ENCODE assay signal across 9 mouse cellular contexts in genomic region chr17:72781786-72782185, GRCm38 (mm10). TPM values are rescaled to one million over a fixed set of nuclear protein-coding genes. Genes with fewer than 3 reads are reported as not detected.
DNase-seq lines count a peak whose midpoint lies in the region; ATAC-seq and TF ChIP-seq lines count a peak whose summit lies in the region.
"Had no signal": no experiment of that assay in that cellular context is flagged by ENCODE, and none has a peak within 500 bp of the region (broad histone marks: within the 10 kb centered on the region; RNA-seq: fewer than 3 reads in every experiment).

No protein-coding gene starts in this region.

- peak; percentile 85 for ATAC-seq in cerebellum, adult (ENCODE audit: insufficient number of reproducible peaks, low FRiP score, low TSS enrichment)
- peak; percentile 85 for ATAC-seq in forebrain, embryonic 14.5 days
- peak; percentile 76; the same call in 1 of the 2 replicates for ATAC-seq in midbrain, postnatal 0 days (ENCODE audit: low FRiP score)

- 18% methylated on average over 6 of the region's 6 CpGs for WGBS in forebrain, embryonic 14.5 days
- 21% methylated on average over 6 of the region's 6 CpGs for WGBS in midbrain, postnatal 0 days

- no peak for DNase-seq in testis, postnatal 14 days (ENCODE audit: low spot score)
- DNase-seq in forebrain, embryonic 14.5 days (ENCODE audit: low spot score): peak; percentile 88
- DNase-seq in hindlimb bud, embryonic 11.5 days (ENCODE audit: extremely low spot score, low read depth, low spot score): peak; percentile 16
- DNase-seq in left cerebral cortex, postnatal 25 days (ENCODE audit: low spot score in 2 of 2): peak; percentile 81 to 87
- peak; percentile 90 for DNase-seq in midbrain, postnatal 0 days (ENCODE audit: low spot score)
- DNase-seq in splenic B cell, adult 2 months (ENCODE audit: low read depth, low spot score): peak; percentile 68

- TF ChIP-seq POLR2A in testis, adult 2 months (IDR thresholded peaks at IDR 0.05; ENCODE audit: control insufficient read depth, low read depth, low read length): no peak

- intact Hi-C loops in left cerebral cortex, postnatal 25 days (cut with DNase I): loop anchor here (1.0 to 5.0 kb wide), 5 partner anchors 175 to 1234 kb away; no protein-coding TSS in a partner anchor

- no peak overlapping the region for H3K4me2 ChIP-seq in forebrain, embryonic 14.5 days (ENCODE audit: low read length)
- no peak overlapping the region for H3K4me2 ChIP-seq in midbrain, postnatal 0 days (ENCODE audit: low read depth, low read length, poor library complexity, severe bottlenecking)

- H3K4me3 ChIP-seq in testis, adult 2 months (ENCODE audit: control insufficient read depth, low read depth, low read length): no peak overlapping the region
- H3K4me3 ChIP-seq in forebrain, embryonic 14.5 days (ENCODE audit: low read depth, low read length): no peak overlapping the region
- no peak overlapping the region for H3K4me3 ChIP-seq in midbrain, postnatal 0 days (ENCODE audit: low read depth, low read length)
- H3K4me3 ChIP-seq: erythroblast, embryonic 14.5 days had no signal

- H3K4me1 ChIP-seq in testis, adult 2 months (ENCODE audit: control insufficient read depth, insufficient read depth, low read length): no peaks in the 10 kb centered on the region
- no peaks in the 10 kb centered on the region for H3K4me1 ChIP-seq in forebrain, embryonic 14.5 days (ENCODE audit: control insufficient read depth, insufficient read depth, low read length)
- H3K4me1 ChIP-seq in midbrain, postnatal 0 days (ENCODE audit: insufficient read depth, low read length): no peaks in the 10 kb centered on the region

- H3K9me3 ChIP-seq in forebrain, embryonic 14.5 days (replicated peaks; ENCODE audit: control insufficient read depth, low read length): no peaks in the 10 kb centered on the region
- H3K9me3 ChIP-seq in midbrain, postnatal 0 days (ENCODE audit: low read length): no peaks in the 10 kb centered on the region

- no peak overlapping the region for H3K27ac ChIP-seq in testis, adult 2 months (ENCODE audit: control insufficient read depth, insufficient read depth, low read depth, low read length)
- no peak overlapping the region for H3K27ac ChIP-seq in forebrain, embryonic 14.5 days (ENCODE audit: low read depth, low read length)
- no peak overlapping the region for H3K27ac ChIP-seq in midbrain, postnatal 0 days (ENCODE audit: low read depth, low read length)

- H3K9ac ChIP-seq in forebrain, embryonic 14.5 days (ENCODE audit: low read length): no peak overlapping the region
- no peak overlapping the region for H3K9ac ChIP-seq in midbrain, postnatal 0 days (replicated peaks; ENCODE audit: low read length, poor library complexity, severe bottlenecking)

- H3K36me3 ChIP-seq in testis, adult 2 months (ENCODE audit: control insufficient read depth, insufficient read depth, low read length): no peaks in the 10 kb centered on the region
- H3K36me3 ChIP-seq in forebrain, embryonic 14.5 days (ENCODE audit: control insufficient read depth, insufficient read depth, low read length): no peaks in the 10 kb centered on the region
- H3K36me3 ChIP-seq in midbrain, postnatal 0 days (ENCODE audit: insufficient read depth, low read length): no peaks in the 10 kb centered on the region
- no peaks in the 10 kb centered on the region for H3K36me3 ChIP-seq in splenic B cell, adult 2 months (ENCODE audit: control insufficient read depth, insufficient read depth, low read length, poor library complexity, severe bottlenecking)

- TF ChIP-seq CTCF in testis, adult 2 months (IDR thresholded peaks at IDR 0.05; ENCODE audit: control insufficient read depth, insufficient read depth, insufficient replicate concordance, low read depth, low read length): peak; percentile 41; the same call in 1 of the 2 replicates
- TF ChIP-seq CTCF in midbrain, postnatal 0 days (IDR thresholded peaks at IDR 0.05): peak; percentile 97

- no peaks in the 10 kb centered on the region for H3K27me3 ChIP-seq in testis, adult 2 months (ENCODE audit: control insufficient read depth, insufficient read depth, low read length)
- H3K27me3 ChIP-seq in forebrain, embryonic 14.5 days (replicated peaks; ENCODE audit: control insufficient read depth, insufficient read depth, low read length): no peaks in the 10 kb centered on the region
- no peaks in the 10 kb centered on the region for H3K27me3 ChIP-seq in midbrain, postnatal 0 days (ENCODE audit: insufficient read depth, low read length)
- no peaks in the 10 kb centered on the region for H3K27me3 ChIP-seq in splenic B cell, adult 2 months (ENCODE audit: control insufficient read depth, insufficient read depth, low read length, poor library complexity, severe bottlenecking)

RNA-seq across cellular contexts. Expression of gene Ypel5, which starts 54.5 kb away (rescaled TPM):
- 35.5 and 43.0 TPM in 2 replicates for polyA plus RNA-seq in testis, adult 2 months (2012; rRNA removed)
- polyA plus RNA-seq in forebrain, embryonic 14.5 days (2014; fragmentation: Nextera tagmentation; extraction: Ambion mirVana): 118 and 128 TPM in 2 replicates
- total RNA-seq in left cerebral cortex, postnatal 25 days (2021): 10 to 100 TPM; 83.5 to 91.9 TPM
- total RNA-seq in midbrain, postnatal 0 days (2014; rRNA removed): 60.3 and 71.8 TPM in 2 replicates
- polyA plus RNA-seq in midbrain, postnatal 0 days (2015; fragmentation: Nextera tagmentation; extraction: Ambion mirVana): 115 and 120 TPM in 2 replicates
